Mouse (Mus musculus) cortical plate, adult 2 months (tissue): ENCODE measurements around the gene Ccdc137.

Experiments used
- CTCF ChIP-seq: fragments of 200-500 bp; IDR thresholded peaks from 2 replicates; pipeline ENCODE4 v1.5.1; 2011; ENCODE audit warnings: mild to moderate bottlenecking, control low read depth, low read length; ENCODE audit not compliant: insufficient read depth; ENCODE audit errors: extremely low read depth
- POLR2A ChIP-seq: fragments of 200-500 bp; IDR thresholded peaks from 2 replicates; pipeline ENCODE4 v1.6.1; 2011; ENCODE audit warnings: mild to moderate bottlenecking, low read length, control low read depth; ENCODE audit not compliant: insufficient read depth; ENCODE audit errors: extremely low read depth

DNA sequence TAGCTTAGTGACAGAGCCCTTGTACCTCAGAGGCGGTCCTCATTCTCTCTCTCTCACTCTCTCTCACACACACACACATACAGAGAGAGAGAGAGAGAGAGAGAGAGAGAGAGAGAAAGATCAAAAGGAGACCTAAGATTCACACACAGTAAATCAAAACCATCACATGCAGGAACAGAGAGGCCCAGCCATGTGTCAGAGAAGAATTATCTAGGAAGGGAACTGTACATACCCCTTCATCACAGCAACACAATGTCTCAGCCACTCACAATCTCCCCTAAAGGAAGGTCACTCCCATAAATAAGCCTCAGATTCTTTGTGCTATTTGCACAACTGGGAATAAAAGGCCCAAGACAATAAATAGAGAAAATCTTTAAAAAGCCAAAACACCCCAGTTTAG lies 39.3 kb upstream of the Ccdc137 start:
- TF ChIP-seq POLR2A: no peak
- no peak for TF ChIP-seq CTCF
